Mouse (Mus musculus) right cerebral cortex, postnatal 14 days (tissue): ENCODE results near the gene Tuba1a.
"Not testable (repeated sequence)": the region's sequence is repeated elsewhere in the genome, so short reads cannot be mapped to it uniquely, and the experiment has no call there.

ENCODE experiments used
- DNase-seq: peaks from one replicate; pipeline ENCODE4 v3.0.0; 2022

The Tuba1a gene

DNA sequence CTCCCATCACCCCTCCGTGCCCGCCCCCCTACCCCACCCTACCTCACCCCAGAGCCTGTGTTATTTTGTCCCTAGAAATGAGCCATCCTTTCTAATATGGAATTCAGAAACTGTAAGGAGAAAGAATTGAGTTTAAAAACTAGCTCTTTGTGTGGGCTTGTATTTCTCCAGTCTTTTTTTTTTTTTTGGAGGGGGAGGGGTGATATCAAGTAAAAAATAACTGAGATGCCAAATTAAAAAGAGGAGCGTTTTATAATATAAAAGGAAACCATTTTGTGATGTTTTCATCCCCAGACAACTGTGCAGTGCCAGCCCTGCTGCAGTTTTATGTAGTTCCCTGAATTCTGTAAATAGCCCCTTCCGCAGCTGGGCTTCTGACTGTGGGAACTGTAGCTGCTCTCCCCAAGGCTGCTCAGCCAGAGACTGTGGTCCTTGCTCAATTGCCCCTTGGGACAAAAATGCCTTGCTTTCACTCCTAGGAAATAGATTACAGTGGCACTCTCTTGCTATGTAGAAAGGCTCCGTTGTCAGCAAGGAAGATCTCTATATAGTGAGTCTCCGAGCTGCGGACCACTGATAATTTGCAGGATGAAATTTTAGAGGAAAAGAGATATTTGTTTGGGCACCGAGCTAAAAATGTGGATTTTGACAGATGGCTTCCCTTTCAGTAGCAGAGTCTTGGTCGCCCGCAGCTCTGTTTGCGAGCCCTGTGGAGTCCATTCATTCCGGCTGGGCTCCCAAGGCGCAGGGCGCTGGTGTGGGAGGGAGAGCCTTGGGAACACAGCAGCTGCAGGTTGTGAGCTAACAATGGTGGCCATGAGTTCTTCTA lies 1.1 kb upstream of the Tuba1a start:
- peak; percentile 52 for DNase-seq

GRCm38 (mm10) chr15:98952751-98953400 lies 627 bp downstream of the Tuba1a start:
- DNase-seq, result peak; percentile 68

- DNase-seq, result no peak
Measured at GRCm38 (mm10) chr15:98952063-98952455, 1.4 kb downstream of the Tuba1a start.

DNA sequence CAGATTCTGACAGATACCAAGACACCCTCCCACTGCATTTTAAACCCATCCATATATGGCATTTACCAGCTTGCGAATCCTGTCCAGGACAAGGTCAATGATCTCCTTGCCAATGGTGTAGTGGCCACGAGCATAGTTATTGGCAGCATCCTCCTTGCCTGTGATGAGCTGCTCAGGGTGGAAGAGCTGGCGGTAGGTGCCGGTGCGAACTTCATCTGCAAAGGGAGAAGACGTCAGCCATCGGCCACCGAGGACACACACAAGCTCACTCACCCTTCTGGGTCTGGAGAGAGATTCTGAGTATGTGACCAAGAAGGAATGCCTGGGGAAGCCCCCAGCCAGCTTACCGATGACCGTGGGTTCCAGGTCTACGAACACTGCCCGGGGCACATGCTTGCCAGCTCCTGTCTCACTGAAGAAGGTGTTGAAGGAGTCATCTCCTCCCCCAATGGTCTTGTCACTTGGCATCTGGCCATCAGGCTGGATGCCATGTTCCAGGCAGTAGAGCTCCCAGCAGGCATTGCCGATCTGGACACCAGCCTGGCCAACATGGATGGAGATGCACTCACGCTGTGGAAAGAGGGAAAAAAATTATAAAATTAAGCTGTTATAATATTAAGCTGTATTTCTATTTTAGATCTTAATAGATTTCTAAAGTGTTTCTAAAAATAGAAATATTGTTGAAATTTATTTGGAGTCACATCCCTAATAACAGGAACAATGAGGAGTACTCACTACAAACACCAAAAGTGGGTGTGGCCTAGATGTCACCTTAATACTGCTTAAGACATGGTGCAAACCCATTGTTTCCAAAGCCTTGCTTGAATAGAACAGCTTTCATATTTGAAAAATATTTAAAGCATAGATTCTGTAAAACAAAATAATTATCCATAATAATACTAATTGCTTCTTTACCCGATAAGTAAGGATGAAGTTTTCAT lies 2.1 kb downstream of the Tuba1a start:
- DNase-seq, result not testable (repeated sequence)

- no peak for DNase-seq
Measured at GRCm38 (mm10) chr15:98949607-98949892, 4.0 kb downstream of the Tuba1a start.

DNA sequence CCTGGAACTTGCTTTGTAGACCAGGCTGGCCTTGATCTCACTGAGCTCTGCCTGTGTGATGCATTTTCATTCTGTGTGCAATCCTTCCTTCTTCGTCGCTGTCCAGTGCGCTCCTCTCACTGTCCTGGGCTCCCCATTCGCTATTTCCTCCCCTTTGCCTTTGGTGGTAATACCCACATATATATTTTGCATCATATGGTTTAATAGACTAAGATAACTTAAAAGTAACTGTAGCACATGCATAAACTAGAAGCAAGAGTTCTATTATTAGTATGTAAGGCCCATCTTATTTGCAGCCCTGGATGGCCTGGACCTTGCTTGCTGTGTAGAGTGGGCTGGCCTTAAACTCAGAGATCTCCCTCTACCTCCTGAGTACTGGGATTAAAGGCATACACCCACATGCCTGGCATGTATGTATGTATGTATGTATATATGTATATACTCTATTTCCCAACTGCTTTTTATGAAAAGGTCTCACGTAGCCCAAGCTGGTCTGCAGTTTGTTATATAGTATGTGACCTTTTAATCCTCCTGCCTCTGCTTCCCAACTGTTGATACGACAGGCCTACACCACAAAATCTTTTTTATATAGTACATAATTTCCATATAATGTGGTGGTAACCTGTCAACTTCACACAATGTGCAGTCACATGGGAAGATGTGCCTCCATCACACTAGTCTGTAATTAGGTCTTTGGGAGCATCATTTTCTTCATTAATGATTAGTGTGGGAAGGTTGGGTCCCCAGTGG lies 4.5 kb downstream of the Tuba1a start:
- no peak for DNase-seq

DNA sequence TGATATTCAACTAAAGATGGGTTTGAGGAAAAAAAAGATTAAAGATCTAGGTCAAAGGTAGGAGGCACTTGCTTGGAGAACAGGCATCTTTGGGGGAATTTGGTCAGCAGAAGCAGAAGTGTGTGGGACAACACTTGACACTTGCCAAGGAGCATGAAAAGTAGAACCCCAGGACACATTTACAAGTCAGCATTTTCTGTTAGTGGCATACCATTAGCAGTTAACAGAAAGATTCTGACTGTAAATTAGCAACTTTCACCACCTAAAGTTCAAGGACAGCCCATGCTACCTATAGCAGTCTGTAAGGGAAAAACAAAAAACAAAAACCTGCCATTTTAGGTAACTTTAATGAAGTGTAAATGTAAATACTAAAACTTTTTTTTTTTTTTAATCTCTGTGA lies 5.1 kb downstream of the Tuba1a start:
- DNase-seq, result no peak

GRCm38 (mm10) chr15:98947884-98948283 lies 5.6 kb downstream of the Tuba1a start:
- DNase-seq, result no peak

DNA sequence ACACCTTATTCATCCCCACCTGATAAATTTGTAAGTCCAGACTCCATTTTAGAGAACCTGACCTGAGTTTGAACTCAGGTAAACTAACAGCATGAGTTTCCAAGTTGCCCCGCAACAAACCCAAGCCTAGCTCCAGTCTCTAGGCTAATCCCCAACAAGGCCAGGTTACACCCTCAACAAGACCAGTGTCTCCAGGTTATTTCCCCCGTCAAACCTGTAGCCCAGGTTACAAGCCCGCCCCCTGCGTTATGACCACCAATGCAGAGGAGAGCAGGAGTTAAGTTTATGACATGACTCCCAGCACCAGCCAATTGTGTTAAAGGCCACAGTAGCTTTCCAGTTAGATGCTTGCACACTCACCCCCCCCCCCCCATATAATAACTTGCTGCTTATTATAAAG lies 10.4 kb downstream of the Tuba1a start:
- DNase-seq, result no peak

DNA sequence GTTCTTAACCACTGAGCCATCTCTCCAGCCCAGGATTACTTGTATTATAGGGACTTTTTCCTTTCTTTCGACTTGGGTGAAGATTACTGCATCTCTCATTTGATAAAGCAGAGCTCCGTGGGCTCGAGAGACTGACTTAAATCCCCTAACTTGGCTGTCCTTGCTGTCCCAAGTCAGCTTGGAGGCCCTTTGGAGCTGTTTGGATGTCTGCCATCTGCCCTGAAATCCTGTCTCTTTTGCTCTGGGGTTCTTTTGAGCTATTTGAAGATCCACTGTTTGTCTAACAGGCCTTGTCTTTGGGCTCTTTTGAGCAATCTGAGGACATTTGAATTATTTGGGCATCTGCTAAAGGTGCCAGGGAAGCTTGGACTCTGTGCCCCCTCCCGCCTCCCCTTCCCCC lies 11.4 kb downstream of the Tuba1a start:
- no peak for DNase-seq

DNA sequence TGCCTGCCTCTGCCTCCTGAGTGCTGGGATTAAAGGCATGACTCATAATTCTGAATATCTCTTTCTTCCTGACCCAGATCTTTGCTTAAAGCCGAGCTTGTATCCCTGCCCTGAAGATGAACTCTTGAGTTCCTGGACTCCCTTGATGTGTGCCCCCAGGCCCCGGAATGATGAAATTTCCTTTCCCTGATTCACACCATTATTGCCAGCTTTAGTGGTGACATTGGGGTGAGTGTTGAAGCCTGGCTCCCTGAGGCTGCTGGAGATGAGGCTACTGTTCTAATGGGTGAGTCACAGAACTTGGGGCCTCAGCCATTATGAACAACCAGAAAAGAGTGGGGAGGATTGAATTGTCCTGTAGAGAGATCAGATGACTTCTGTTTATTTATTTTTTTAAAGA lies 12.0 kb downstream of the Tuba1a start:
- no peak for DNase-seq

DNA sequence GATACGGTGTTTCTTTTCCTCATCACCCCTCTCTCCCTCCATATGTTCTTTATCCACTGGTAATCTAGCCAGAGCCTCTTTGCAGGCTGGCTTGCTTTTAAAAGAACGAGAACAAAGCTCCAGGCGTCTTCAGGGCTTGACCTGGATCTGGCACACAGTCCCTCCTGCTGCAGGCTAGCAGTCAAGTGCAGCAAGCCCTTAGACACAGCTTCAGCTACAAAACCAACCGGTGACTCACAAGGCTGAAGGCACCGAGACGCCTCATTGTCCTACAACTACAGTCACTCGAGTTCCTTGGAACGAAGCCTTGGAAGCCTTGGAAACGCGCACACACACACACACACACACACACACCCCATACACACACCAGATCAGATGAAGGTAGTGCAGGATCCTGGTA lies 12.7 kb downstream of the Tuba1a start:
- peak; percentile 14 for DNase-seq

DNA sequence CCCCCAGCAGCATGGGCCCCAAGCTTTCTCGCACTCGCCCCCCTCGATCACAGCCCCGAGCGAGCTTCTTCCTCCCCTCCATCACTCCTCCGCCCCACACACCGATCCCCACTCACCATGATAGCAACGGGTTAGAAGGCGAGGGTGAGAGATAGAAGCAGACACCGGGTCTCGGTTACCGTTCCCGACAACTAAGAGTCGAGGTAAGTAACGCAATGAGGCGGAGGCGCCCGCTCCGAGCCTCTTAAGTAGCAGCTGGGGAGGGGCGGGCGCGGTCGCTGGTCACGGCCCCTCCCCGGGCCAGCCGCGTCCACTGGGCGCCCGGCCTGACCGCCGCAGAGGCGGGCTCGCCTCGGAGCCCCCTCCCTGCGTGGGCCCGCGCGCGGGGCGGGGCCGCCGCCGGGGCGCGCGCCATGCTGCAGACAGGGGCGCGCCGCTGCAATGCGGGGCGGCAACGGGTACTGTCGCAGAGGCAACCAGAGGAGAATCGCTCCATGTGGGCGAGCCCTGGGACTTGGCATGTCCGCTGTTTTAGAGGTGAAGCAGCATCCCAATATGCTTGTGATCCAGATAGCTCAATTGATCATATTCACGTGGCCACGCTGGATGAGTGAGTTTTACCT lies 19.2 kb downstream of the Tuba1a start, which contains the start of gene Tuba1b:
TSS of gene Tuba1b (minus strand) at position 349 of the 623 bp plus-strand sequence.
- DNase-seq, result peak; percentile 90

DNA sequence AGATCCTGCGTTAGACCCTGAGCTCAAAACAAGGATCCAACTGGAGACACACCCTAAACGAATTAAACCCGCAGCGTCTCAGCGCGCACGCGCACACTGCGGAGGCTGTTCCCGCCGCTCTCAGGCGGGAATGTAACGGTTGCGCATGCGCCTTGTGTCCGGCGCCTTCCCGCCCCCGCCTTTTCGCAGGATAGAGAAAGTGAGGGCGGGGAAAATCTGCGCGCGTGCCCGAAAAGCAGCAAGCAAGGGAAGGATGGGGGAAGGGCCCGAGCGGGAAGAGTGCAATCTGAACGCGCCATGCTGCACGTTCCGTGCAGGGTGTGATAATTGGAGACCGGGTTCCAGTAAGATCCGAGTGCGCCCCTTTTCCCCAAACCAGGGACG lies 19.7 kb downstream of the Tuba1a start:
- DNase-seq, result peak; percentile 98

GRCm38 (mm10) chr15:98933004-98933671 lies 20.4 kb downstream of the Tuba1a start:
- DNase-seq, result not testable (repeated sequence)

- DNase-seq, result no peak
Measured at GRCm38 (mm10) chr15:98930998-98931397, 22.5 kb downstream of the Tuba1a start.

DNA sequence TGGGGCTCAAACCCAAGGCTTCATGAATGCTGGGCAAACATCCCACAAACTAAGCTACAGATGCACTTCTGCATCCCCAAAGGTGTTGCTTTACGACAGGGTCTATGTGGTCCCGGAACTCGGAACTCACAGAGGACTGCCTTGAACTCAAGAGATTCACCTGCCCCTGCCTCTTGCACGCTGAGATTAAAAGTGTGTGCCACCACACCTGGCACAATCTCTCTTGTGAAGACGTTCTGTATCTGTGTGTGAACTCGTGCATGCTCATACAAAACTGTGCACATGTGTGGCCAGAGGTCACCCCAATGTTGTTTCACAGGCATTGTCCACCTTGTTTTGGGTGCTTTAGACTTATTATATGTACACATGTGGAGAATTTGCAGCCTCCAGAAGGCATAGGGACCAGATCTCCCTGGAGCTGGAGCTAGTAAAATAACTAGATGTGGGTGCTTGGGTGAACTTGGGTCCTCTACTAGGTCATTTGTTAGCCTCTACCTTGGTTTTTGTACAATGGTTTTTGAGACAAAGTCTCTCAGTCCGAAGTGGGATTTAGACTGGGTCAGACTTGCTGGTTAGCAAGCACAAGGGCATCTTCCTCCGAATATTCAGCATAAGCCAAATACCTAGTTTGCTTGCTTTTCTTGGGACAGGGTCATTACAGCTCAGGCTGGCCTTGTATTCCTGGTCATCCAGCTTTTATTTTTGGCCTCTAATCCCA lies 23.3 kb downstream of the Tuba1a start:
- no peak for DNase-seq

- DNase-seq, result peak; percentile 66
Measured at GRCm38 (mm10) chr15:98928598-98929240, 24.8 kb downstream of the Tuba1a start.

- DNase-seq, result no peak
Measured at GRCm38 (mm10) chr15:98927566-98927965, 25.9 kb downstream of the Tuba1a start.

DNA sequence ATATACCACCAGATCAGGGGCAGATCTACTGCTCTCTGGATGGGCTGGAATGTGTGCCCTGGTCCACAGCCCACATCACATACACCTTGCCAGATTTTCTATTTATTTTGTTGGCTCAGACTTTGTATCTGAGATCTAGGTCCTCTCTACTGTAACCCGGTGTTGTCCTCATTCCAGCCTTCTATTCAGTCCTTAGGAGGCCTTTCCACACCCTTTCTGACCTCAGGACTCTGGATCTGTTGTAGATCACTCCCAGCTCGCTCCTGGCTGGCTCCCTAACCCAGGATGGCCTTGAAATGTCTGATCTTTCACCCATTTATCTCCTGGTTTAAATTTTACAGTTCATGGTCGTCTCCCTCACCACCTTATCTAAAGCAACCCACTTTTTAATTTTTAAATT lies 28.8 kb downstream of the Tuba1a start:
- DNase-seq, result no peak
